Mouse (Mus musculus) embryonic facial prominence, embryonic 11.5 days (tissue): ENCODE data around the gene Bdh1. TPM values are rescaled to one million over a fixed set of nuclear protein-coding genes. Genes with fewer than 3 reads are reported as not detected.

Source experiments
- ATAC-seq: fragments of 200-750 bp; cut with Nextera tagmentation; replicated peaks from 2 replicates; pipeline ENCODE4 v1.8.0; 2017; ENCODE audit warnings: low read depth; ENCODE audit not compliant: insufficient number of reproducible peaks, low FRiP score, low TSS enrichment
- DNase-seq: peaks from one replicate; pipeline ENCODE4 v3.0.0-alpha.2; 2015; ENCODE audit warnings: low spot score
- H3K27ac ChIP-seq: fragments of 300-500 bp; sonication (generic); replicated peaks from 2 replicates; pipeline ENCODE4 v1.5.1; 2014; ENCODE audit warnings: mild to moderate bottlenecking, low read depth, low read length, control low read depth
- H3K27me3 ChIP-seq: fragments of 300-500 bp; sonication (generic); 2 replicates; pipeline ENCODE4 v1.6.1; 2014; ENCODE audit warnings: mild to moderate bottlenecking, low read length, moderate library complexity, mixed read lengths; ENCODE audit not compliant: control insufficient read depth, insufficient read depth
- H3K36me3 ChIP-seq: fragments of 300-500 bp; sonication (generic); replicated peaks from 2 replicates; pipeline ENCODE4 v1.6.1; 2014; ENCODE audit warnings: low read depth, mild to moderate bottlenecking, low read length, moderate library complexity, mixed read lengths; ENCODE audit not compliant: control insufficient read depth, insufficient read depth
- H3K4me1 ChIP-seq: fragments of 300-500 bp; sonication (generic); 2 replicates; pipeline ENCODE4 v1.6.1; 2014; ENCODE audit warnings: low read length, mixed read lengths; ENCODE audit not compliant: control insufficient read depth, insufficient read depth
- H3K4me2 ChIP-seq: fragments of 300-500 bp; sonication (generic); 2 replicates; pipeline ENCODE4 v1.6.1; 2014; ENCODE audit warnings: low read depth, mild to moderate bottlenecking, control low read depth, low read length, moderate library complexity
- H3K4me3 ChIP-seq: fragments of 300-500 bp; sonication (generic); 2 replicates; pipeline ENCODE4 v1.5.1; 2014; ENCODE audit warnings: low read depth, low read length, control low read depth
- H3K9ac ChIP-seq: fragments of 300-500 bp; sonication (generic); replicated peaks from 2 replicates; pipeline ENCODE4 v1.6.1; 2014; ENCODE audit warnings: mild to moderate bottlenecking, control low read depth, low read length
- H3K9me3 ChIP-seq: fragments of 300-500 bp; sonication (generic); replicated peaks from 2 replicates; pipeline ENCODE4 v1.6.1; 2016; ENCODE audit warnings: mild to moderate bottlenecking, low read length, inconsistent platforms, mixed read lengths; ENCODE audit not compliant: control insufficient read depth
- WGBS: fragments of 180-500 bp; shearing (Covaris S2); extraction: QIAGEN DNeasy Blood & Tissue Kit; methylation state at CpG from one replicate; pipeline ENCODE4 v1.1.7; 2014; 5-methylcytosine and 5-hydroxymethylcytosine counted together
- polyA plus RNA-seq: library from polyadenylated mRNA; unstranded; fragments of >200 nt; fragmentation: Nextera tagmentation; extraction: Ambion mirVana; gene quantifications from 2 replicates; pipeline ENCODE4 v1.2.1, GENCODE M21; 2014

Bdh1 gene
- polyA plus RNA-seq, 1 experiment from 2014 or later = 18.8 TPM

GRCm38 (mm10) chr16:31471994-31472393 lies 49.9 kb downstream of the Bdh1 start:
- H3K4me2 ChIP-seq = no peak overlapping the region
- no peaks in the 10 kb centered on the region for H3K4me1 ChIP-seq
- WGBS = 83% methylated on average over 5 of the region's 5 CpGs
- DNase-seq (no peak), ATAC-seq (no peak)
- H3K4me3 ChIP-seq = no peak overlapping the region
- H3K27me3 ChIP-seq = no peaks in the 10 kb centered on the region
- no peak overlapping the region for H3K27ac ChIP-seq
- no peaks in the 10 kb centered on the region for H3K36me3 ChIP-seq
- no peaks in the 10 kb centered on the region for H3K9me3 ChIP-seq
- H3K9ac ChIP-seq = no peak overlapping the region

- H3K4me2 ChIP-seq = no peak overlapping the region
- no peak overlapping the region for H3K4me3 ChIP-seq
- no peak for DNase-seq
- no peaks in the 10 kb centered on the region for H3K4me1 ChIP-seq
- no peaks in the 10 kb centered on the region for H3K36me3 ChIP-seq
- WGBS = 92% methylated on average over 1 of the region's 1 CpGs
- ATAC-seq = no peak
- no peak overlapping the region for H3K27ac ChIP-seq
- H3K9me3 ChIP-seq = no peaks in the 10 kb centered on the region
- no peaks in the 10 kb centered on the region for H3K27me3 ChIP-seq
- H3K9ac ChIP-seq = no peak overlapping the region
These were observed 51.1 kb downstream of the Bdh1 start for GRCm38 (mm10) chr16:31473226-31473625.

GRCm38 (mm10) chr16:31475123-31475968 lies 53.3 kb downstream of the Bdh1 start:
- WGBS = 52% methylated on average over 9 of the region's 9 CpGs
- Histone ChIP-seq H3K27ac (no peak overlapping the region), H3K9ac (no peak overlapping the region), H3K4me1 (no peaks in the 10 kb centered on the region), H3K9me3 (no peaks in the 10 kb centered on the region), H3K4me2 (no peak overlapping the region), H3K27me3 (no peaks in the 10 kb centered on the region), H3K36me3 (no peaks in the 10 kb centered on the region), H3K4me3 (no peak overlapping the region)
- DNase-seq = no peak
- no peak for ATAC-seq

- Histone ChIP-seq H3K27me3 (no peaks in the 10 kb centered on the region), H3K36me3 (no peaks in the 10 kb centered on the region), H3K9ac (no peak overlapping the region), H3K4me3 (no peak overlapping the region), H3K4me1 (no peaks in the 10 kb centered on the region), H3K9me3 (no peaks in the 10 kb centered on the region), H3K4me2 (no peak overlapping the region), H3K27ac (no peak overlapping the region)
- WGBS = 59% methylated on average over 7 of the region's 7 CpGs
- DNase-seq (no peak), ATAC-seq (no peak)
These were observed 55.0 kb downstream of the Bdh1 start for GRCm38 (mm10) chr16:31476872-31477603.

GRCm38 (mm10) chr16:31485336-31485735 lies 63.3 kb downstream of the Bdh1 start:
- ATAC-seq (no peak), DNase-seq (no peak)
- WGBS = 95% methylated on average over 5 of the region's 5 CpGs
- Histone ChIP-seq H3K9ac (no peak overlapping the region), H3K9me3 (no peaks in the 10 kb centered on the region), H3K36me3 (no peaks in the 10 kb centered on the region), H3K4me2 (no peak overlapping the region), H3K27me3 (no peaks in the 10 kb centered on the region), H3K4me1 (no peaks in the 10 kb centered on the region), H3K4me3 (no peak overlapping the region), H3K27ac (no peak overlapping the region)

GRCm38 (mm10) chr16:31487266-31487665 lies 65.2 kb downstream of the Bdh1 start:
- DNase-seq (no peak), ATAC-seq (no peak)
- 84% methylated on average over 3 of the region's 3 CpGs for WGBS
- H3K9me3 ChIP-seq = no peaks in the 10 kb centered on the region
- H3K4me3 ChIP-seq = no peak overlapping the region
- no peaks in the 10 kb centered on the region for H3K36me3 ChIP-seq
- no peaks in the 10 kb centered on the region for H3K4me1 ChIP-seq
- no peak overlapping the region for H3K9ac ChIP-seq
- no peak overlapping the region for H3K27ac ChIP-seq
- H3K4me2 ChIP-seq = no peak overlapping the region
- H3K27me3 ChIP-seq = no peaks in the 10 kb centered on the region

- 36% methylated on average over 3 of the region's 3 CpGs for WGBS
- DNase-seq (no peak), ATAC-seq (no peak; the same call in 1 of the 2 replicates)
These were observed 67.0 kb downstream of the Bdh1 start for GRCm38 (mm10) chr16:31489096-31489495.

GRCm38 (mm10) chr16:31490967-31491366 lies 68.9 kb downstream of the Bdh1 start:
- Histone ChIP-seq H3K9ac (no peak overlapping the region), H3K36me3 (no peaks in the 10 kb centered on the region), H3K27me3 (no peaks in the 10 kb centered on the region), H3K4me1 (peaks cover 8% of the 10 kb centered on the region; the same call in 1 of the 2 replicates), H3K27ac (no peak overlapping the region), H3K4me2 (no peak overlapping the region), H3K9me3 (no peaks in the 10 kb centered on the region), H3K4me3 (no peak overlapping the region)
- over 99% methylated on average over 7 of the region's 7 CpGs for WGBS
- DNase-seq (no peak), ATAC-seq (no peak)

More at GRCm38 (mm10) chr16:31489096-31489495, 67.0 kb downstream of the Bdh1 start:
- Histone ChIP-seq H3K27ac (no peak overlapping the region; the same call in 1 of the 2 replicates), H3K9ac (no peak overlapping the region), H3K4me3 (no peak overlapping the region), H3K4me2 (no peak overlapping the region), H3K27me3 (no peaks in the 10 kb centered on the region), H3K4me1 (peaks cover 5% of the 10 kb centered on the region; the same call in 1 of the 2 replicates), H3K9me3 (no peaks in the 10 kb centered on the region), H3K36me3 (no peaks in the 10 kb centered on the region)
